Mouse (Mus musculus) erythroblast, embryonic 14.5 days (primary cell): ENCODE results near the gene Cldn11.

ENCODE experiments used
- GATA1 ChIP-seq: IDR thresholded peaks from 2 replicates; pipeline ENCODE4 v1.6.1; 2012; ENCODE audit warnings: low read length, inconsistent platforms, mixed read lengths
- TAL1 ChIP-seq: IDR thresholded peaks from 3 replicates; pipeline ENCODE4 v1.6.1; 2012; ENCODE audit warnings: low read length, inconsistent platforms, mixed read lengths

- TF ChIP-seq GATA1 (no peak), TAL1 (no peak)
Observed at GRCm38 (mm10) chr3:31152108-31152507, 2.4 kb downstream of the Cldn11 start.
